Mouse (Mus musculus) forebrain, postnatal 0 days (tissue): ENCODE data around the gene Gm6096. TPM values are rescaled to one million over a fixed set of nuclear protein-coding genes. Genes with fewer than 3 reads are reported as not detected.

ENCODE experiments used
- ATAC-seq: fragments of 200-750 bp; cut with Nextera tagmentation; 2 replicates; pipeline ENCODE4 v1.8.0; 2017; ENCODE audit warnings: mild to moderate bottlenecking, moderate library complexity
- DNase-seq: peaks from one replicate; pipeline ENCODE4 v3.0.0-alpha.2; 2015
- H3K27ac ChIP-seq: fragments of 300-500 bp; sonication (generic); 2 replicates; pipeline ENCODE4 v1.5.1; 2014; ENCODE audit warnings: low read depth, mild to moderate bottlenecking, antibody characterized with exemption, low read length, moderate library complexity, mixed read lengths
- H3K27me3 ChIP-seq: fragments of 300-500 bp; sonication (generic); 2 replicates; pipeline ENCODE4 v1.6.1; 2014; ENCODE audit warnings: mild to moderate bottlenecking, low read length, mixed read lengths; ENCODE audit not compliant: insufficient read depth
- H3K36me3 ChIP-seq: fragments of 300-500 bp; sonication (generic); 2 replicates; pipeline ENCODE4 v1.6.1; 2014; ENCODE audit warnings: mild to moderate bottlenecking, moderate library complexity; ENCODE audit not compliant: insufficient read depth
- H3K4me1 ChIP-seq: fragments of 300-500 bp; sonication (generic); 2 replicates; pipeline ENCODE4 v1.6.1; 2014; ENCODE audit warnings: antibody characterized with exemption; ENCODE audit not compliant: insufficient read depth
- H3K4me2 ChIP-seq: fragments of 300-500 bp; sonication (generic); 2 replicates; pipeline ENCODE4 v1.6.1; 2014; ENCODE audit warnings: low read depth, mild to moderate bottlenecking, moderate library complexity
- H3K4me3 ChIP-seq: fragments of 300-500 bp; sonication (generic); 2 replicates; pipeline ENCODE4 v1.5.1; 2014; ENCODE audit warnings: low read depth, low read length, mixed read lengths
- H3K9ac ChIP-seq: fragments of 300-500 bp; sonication (generic); 2 replicates; pipeline ENCODE4 v1.6.1; 2014; ENCODE audit warnings: mild to moderate bottlenecking
- H3K9me3 ChIP-seq: fragments of 300-500 bp; sonication (generic); 2 replicates; pipeline ENCODE4 v1.6.1; 2016; ENCODE audit warnings: low read length
- CTCF ChIP-seq: sonication (generic); IDR thresholded peaks from 2 replicates; pipeline ENCODE4 v1.5.1; 2016; ENCODE audit warnings: antibody characterized with exemption, control low read depth, low read depth
- WGBS: fragments of 180-500 bp; shearing (Covaris S2); extraction: QIAGEN DNeasy Blood & Tissue Kit; methylation state at CpG from one replicate; pipeline ENCODE4 v1.1.7; 2014; 5-methylcytosine and 5-hydroxymethylcytosine counted together
- polyA plus RNA-seq: library from polyadenylated mRNA; unstranded; fragments of >200 nt; fragmentation: Nextera tagmentation; extraction: Ambion mirVana; gene quantifications from 2 replicates; pipeline ENCODE4 v1.2.1, GENCODE M21; 2015
- total RNA-seq: library from RNA; depleted of rRNA; stranded (reverse); fragments of >200 nt; gene quantifications from 2 replicates; pipeline ENCODE4 v1.2.3, GENCODE M21; 2014

The Gm6096 gene
- total and polyA plus RNA-seq, 2 experiments from 2014 or later, result not detected

GRCm38 (mm10) chr7:34255916-34256315 lies 5.1 kb downstream of the Gm6096 start:
- Histone ChIP-seq H3K27me3 (no peaks in the 10 kb centered on the region), H3K4me2 (no peak overlapping the region), H3K9me3 (no peaks in the 10 kb centered on the region), H3K9ac (no peak overlapping the region), H3K27ac (no peak overlapping the region), H3K36me3 (peaks cover 43% of the 10 kb centered on the region), H3K4me1 (no peaks in the 10 kb centered on the region), H3K4me3 (no peak overlapping the region)
- TF ChIP-seq CTCF, result no peak
- WGBS, result 92% methylated on average over 1 of the region's 1 CpGs
- DNase-seq (no peak), ATAC-seq (no peak)

- Histone ChIP-seq H3K27ac (no peak overlapping the region), H3K9me3 (no peaks in the 10 kb centered on the region), H3K4me1 (no peaks in the 10 kb centered on the region), H3K9ac (no peak overlapping the region), H3K27me3 (no peaks in the 10 kb centered on the region), H3K4me3 (no peak overlapping the region), H3K4me2 (no peak overlapping the region), H3K36me3 (peaks cover 48% of the 10 kb centered on the region)
- TF ChIP-seq CTCF, result no peak
- WGBS, result 85% methylated on average over 9 of the region's 9 CpGs
- no peak for ATAC-seq
- DNase-seq, result no peak
Measured at GRCm38 (mm10) chr7:34257279-34257678, 6.4 kb downstream of the Gm6096 start.

DNA sequence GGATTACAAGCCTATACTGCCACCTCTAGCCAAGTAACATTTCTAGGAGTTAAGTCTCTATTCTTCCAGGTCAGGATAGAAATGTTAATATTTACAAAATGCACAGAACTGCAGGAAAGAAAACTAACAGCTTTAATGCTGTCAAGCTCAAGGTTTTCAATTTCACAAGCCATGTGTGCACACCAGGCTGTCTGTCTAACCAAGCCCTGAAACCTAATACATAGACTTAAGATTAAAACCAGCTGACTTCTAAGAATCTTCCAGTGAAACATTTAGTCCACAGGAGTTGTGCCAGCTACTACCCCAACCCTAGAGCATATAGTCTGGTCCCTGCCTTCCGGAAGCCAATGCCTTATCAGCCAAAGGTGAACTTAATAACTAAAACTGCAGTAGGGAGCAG lies 7.6 kb downstream of the Gm6096 start:
- Histone ChIP-seq H3K4me3 (no peak overlapping the region), H3K9ac (no peak overlapping the region), H3K4me2 (no peak overlapping the region), H3K9me3 (no peaks in the 10 kb centered on the region), H3K27ac (no peak overlapping the region), H3K27me3 (no peaks in the 10 kb centered on the region), H3K36me3 (peaks cover 55% of the 10 kb centered on the region), H3K4me1 (no peaks in the 10 kb centered on the region)
- no peak for TF ChIP-seq CTCF
- 89% methylated on average over 1 of the region's 1 CpGs for WGBS
- no peak for DNase-seq
- ATAC-seq, result no peak

DNA sequence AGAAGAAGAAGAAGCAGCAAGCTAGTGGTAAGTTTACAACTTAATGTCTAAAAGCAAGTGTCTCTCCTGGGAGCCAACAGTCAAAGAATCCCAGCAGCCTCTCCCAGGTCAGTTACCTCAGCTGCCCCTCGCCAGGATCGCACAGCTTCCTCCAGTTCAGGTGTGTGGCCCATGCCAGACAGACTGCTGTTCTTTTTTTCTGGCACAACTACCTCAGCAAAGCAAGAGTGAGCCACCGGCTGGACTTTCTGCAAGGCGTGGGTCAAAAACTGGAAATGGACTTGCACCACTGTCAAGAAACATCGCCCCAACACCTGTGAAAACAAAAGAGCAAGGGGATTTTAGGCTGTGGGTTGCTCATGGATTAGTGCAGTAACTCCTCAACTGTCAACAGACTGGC lies 12.6 kb downstream of the Gm6096 start:
- 91% methylated on average over 5 of the region's 5 CpGs for WGBS

DNA sequence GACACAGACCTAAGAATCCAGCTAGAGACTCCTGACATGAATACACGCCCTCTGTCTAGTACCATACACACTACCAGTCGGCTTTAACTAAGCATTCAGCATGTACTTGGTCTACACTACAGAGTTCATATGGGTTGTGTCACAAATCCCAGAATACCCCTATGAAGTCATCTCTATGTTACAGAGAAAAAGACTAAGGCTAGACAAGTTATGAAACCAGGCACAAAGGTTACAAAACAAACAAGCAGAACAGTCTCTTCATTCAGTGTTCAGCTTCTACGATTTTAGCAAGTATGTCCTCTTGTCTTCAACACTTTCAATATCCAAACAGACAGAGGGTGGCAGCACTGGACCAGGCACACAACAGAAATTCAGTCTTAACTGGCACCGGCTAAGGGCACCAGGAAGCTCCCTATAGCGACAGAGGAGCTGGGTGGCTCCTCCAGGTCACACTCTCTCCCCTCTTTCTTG lies 15.1 kb downstream of the Gm6096 start:
- Histone ChIP-seq H3K27me3 (no peaks in the 10 kb centered on the region), H3K4me1 (no peaks in the 10 kb centered on the region), H3K4me2 (no peak overlapping the region), H3K9me3 (no peaks in the 10 kb centered on the region), H3K9ac (no peak overlapping the region), H3K4me3 (no peak overlapping the region), H3K27ac (no peak overlapping the region), H3K36me3 (peaks cover 15% of the 10 kb centered on the region)
- peak; percentile 51; the same call in 1 of the 2 replicates for ATAC-seq
- TF ChIP-seq CTCF, result peak; percentile 70
- DNase-seq, result peak; percentile 64
- WGBS, result 53% methylated on average over 5 of the region's 5 CpGs

More for the DNA sequence above, 12.6 kb downstream of the Gm6096 start:
- ATAC-seq (no peak), DNase-seq (no peak)
- no peaks in the 10 kb centered on the region for H3K27me3 ChIP-seq
- H3K9ac ChIP-seq, result no peak overlapping the region
- no peak overlapping the region for H3K4me2 ChIP-seq
- no peak overlapping the region for H3K4me3 ChIP-seq
- no peaks in the 10 kb centered on the region for H3K9me3 ChIP-seq
- no peak overlapping the region for H3K27ac ChIP-seq
- H3K4me1 ChIP-seq, result no peaks in the 10 kb centered on the region
- H3K36me3 ChIP-seq, result peaks cover 21% of the 10 kb centered on the region
- TF ChIP-seq CTCF, result no peak

GRCm38 (mm10) chr7:34266421-34266820 lies 15.6 kb downstream of the Gm6096 start:
- Histone ChIP-seq H3K36me3 (peaks cover 15% of the 10 kb centered on the region), H3K4me1 (no peaks in the 10 kb centered on the region), H3K9ac (no peak overlapping the region), H3K27ac (no peak overlapping the region), H3K4me2 (no peak overlapping the region), H3K4me3 (no peak overlapping the region), H3K9me3 (no peaks in the 10 kb centered on the region), H3K27me3 (no peaks in the 10 kb centered on the region)
- no peak for DNase-seq
- no peak for ATAC-seq
- no peak for TF ChIP-seq CTCF

- peaks cover 2% of the 10 kb centered on the region; the same call in 1 of the 2 replicates for H3K36me3 ChIP-seq
- H3K9ac ChIP-seq, result no peak overlapping the region
- H3K4me3 ChIP-seq, result no peak overlapping the region
- no peak for TF ChIP-seq CTCF
- ATAC-seq (no peak), DNase-seq (no peak)
- H3K27ac ChIP-seq, result no peak overlapping the region
- WGBS, result 38% methylated on average over 1 of the region's 1 CpGs
- no peaks in the 10 kb centered on the region for H3K4me1 ChIP-seq
- no peaks in the 10 kb centered on the region for H3K9me3 ChIP-seq
- H3K4me2 ChIP-seq, result no peak overlapping the region
- no peaks in the 10 kb centered on the region for H3K27me3 ChIP-seq
Measured at GRCm38 (mm10) chr7:34268463-34268862, 17.6 kb downstream of the Gm6096 start.
